Mouse (Mus musculus): Measurements from ENCODE around the gene Mslnl.

The Mslnl gene

GRCm38 (mm10) chr17:25785281-25785745, 49.5 kb downstream of the Mslnl start, which contains the start of gene Haghl:
Haghl (minus strand) TSS chr17:25785673.
- peak; percentile 97 to 98 for DNase-seq (ENCODE audit: low spot score in 2 of 2)

DNA sequence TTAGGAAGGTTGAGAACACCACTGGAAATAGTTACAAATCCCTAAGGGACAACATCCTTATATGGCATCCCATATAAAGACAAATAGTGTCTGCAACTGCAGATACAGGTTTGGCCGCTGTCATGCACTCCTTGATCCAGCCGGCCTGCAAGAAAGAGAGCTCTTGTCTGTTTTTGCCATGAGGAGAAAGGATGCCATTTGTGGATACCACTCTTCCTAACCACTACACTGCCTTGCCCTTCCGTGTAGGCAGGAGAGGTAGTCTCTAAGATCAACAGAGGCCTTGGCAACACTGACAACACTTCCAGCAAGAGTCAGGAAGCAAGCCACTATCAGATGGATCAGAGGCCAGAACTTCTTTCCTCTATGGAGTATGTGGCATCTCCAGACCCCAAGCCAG, 50.4 kb downstream of the Mslnl start, which contains the start of gene Ccdc78:
Gene Ccdc78 (plus strand): TSS at position 301 of the 400 bp plus-strand sequence.
- no peak for DNase-seq (ENCODE audit: low spot score in 2 of 2)

- no peak for DNase-seq (ENCODE audit: low spot score in 2 of 2)
Observed at GRCm38 (mm10) chr17:25786781-25787504, 51.1 kb downstream of the Mslnl start.

DNA sequence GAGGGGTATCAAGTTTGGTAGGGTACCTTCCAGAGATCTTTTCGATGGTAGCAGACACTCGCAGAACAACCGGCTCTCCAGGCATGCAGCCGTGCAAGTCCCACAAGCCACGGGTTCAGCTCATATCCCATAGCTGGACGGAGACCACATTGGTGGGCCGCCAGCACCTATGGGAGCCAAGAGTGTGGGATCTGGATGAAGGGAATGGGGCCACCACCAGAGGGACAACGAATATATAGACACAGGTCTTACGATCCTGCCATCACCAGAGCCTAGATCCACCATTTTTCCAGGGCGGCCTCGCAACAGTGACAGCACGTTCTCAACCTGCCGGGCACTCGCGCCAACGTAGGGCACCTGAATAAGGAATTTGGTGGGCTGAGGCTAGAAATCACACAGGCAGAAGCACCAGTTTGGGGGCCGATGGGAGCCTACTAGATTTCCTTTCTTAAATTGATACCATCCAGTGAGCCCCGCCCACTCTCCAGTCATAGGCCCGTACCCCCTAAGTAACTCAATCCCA, 55.5 kb downstream of the Mslnl start:
- peak in 1 of 2 experiments; percentile 48 for DNase-seq (ENCODE audit: low spot score in 2 of 2)

DNA sequence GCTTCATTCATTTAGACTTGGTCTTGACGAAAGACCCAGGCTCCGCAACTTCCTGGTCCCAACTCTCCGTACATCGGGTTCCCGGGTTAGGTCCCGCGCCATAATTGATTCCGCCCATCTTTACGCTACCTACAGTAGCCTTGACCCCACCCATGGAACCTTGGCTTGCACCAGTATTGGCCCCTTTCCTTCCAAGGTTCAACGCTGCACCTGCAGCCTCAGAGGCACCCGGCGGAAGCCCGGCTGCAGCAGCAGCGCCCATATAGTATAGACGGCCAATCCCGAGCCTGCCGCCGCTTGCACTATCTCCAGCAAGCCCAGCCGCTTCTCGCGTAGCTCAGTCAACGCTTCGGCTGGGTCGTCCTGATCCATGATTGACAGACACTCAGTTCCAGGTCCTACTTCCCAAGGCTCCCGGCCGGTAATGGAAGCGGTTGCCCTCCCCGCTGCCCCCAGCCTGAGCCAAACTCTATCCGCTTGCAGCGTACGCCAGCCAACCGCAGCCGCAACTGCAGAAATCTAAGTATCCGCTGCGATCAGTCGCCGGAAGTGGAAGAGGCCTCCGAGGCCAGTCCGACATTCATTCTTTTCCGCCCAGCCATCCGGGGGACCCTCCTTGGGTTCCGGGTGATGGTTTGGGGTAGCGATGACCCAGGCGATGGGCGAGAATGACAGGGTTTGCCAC, 56.1 kb downstream of the Mslnl start:
- peak; percentile 89 to 92 for DNase-seq (ENCODE audit: low spot score in 2 of 2)

DNA sequence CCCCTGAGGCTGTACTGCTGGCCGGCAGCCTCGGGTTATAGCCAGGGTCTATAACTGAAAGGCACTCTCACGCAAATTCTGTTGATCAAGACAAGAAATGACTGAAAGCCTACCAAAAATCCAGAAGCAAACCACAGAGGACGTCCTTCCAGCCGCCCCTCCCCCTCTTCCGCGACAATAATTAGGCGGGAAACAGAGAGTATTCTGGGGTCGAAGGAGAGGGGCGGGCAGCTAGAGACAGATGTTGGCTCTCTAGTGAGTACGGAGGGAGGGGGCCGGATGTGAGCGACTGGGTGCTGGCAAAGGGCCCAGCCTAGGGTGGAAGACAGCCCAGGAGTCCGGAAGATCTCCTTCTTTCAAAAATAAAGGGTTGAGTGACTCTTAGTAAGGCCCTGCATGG, 56.8 kb downstream of the Mslnl start, which contains the start of gene Fam173a:
Gene Fam173a (minus strand): TSS at position 287 of the 400 bp plus-strand sequence.
- peak; percentile 89 to 93 for DNase-seq (ENCODE audit: low spot score in 2 of 2)

- peak; percentile 61 to 73 for DNase-seq (ENCODE audit: low spot score in 2 of 2)
Observed at GRCm38 (mm10) chr17:25794197-25794596, 58.4 kb downstream of the Mslnl start.

- DNase-seq (ENCODE audit: low spot score in 2 of 2): no peak
Observed at GRCm38 (mm10) chr17:25794998-25795397, 59.2 kb downstream of the Mslnl start.

DNA sequence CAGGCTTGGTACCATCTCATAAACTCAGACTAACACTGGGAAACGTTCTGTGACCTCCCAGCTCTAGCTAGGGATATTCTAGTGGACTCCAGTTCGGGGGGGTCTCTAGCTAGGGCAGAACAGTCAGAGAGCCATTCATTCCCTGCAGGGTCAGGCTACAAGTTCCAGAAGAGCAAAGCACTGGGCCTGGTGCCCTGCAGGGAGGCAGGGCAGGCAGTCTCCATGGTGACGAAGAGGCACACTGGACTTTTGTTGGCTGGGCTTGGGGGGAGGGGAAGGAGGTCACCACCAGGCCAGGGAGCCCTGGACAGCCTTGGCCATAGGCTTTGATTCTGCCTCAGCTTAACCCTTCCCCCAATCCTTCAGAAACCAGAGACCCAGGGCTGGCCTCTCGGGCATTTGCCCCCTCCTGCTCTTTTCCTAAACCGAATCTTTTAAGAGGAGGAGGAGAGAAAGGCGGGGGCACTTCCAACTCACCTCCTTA, 59.8 kb downstream of the Mslnl start, which contains the start of gene AC134908.4:
Gene AC134908.4 (minus strand): TSS at position 51 of the 484 bp plus-strand sequence.
- peak; percentile 83 to 85 for DNase-seq (ENCODE audit: low spot score in 2 of 2)

DNA sequence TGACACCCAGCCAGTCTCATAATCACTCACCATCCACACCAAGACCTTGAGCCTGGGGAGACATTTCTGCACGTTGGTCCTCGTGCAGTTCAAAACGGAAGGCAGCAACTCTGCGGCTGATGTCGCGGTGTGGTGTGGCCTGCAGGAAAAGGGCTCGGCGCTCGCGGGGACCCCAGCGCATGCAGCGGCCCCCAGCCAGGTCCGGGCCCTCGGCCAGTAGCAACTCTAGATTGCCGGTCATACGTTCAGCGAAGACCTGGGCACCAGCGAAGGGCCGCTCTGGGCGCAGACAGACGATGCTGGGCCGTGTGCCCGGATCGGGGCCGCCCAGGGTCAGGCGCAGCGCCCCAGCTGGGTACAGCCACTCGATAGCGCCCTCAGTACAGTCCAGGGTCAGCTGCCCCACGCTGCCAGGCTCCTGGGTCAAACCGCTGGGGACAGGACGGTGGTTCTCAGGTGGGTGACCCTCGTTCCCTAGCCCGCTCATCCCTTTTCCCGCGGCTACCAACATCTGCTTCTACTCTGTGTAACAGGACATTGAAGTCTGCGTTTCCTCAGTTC, 60.4 kb downstream of the Mslnl start:
- DNase-seq (ENCODE audit: low spot score in 2 of 2): peak; percentile 58 to 61

DNA sequence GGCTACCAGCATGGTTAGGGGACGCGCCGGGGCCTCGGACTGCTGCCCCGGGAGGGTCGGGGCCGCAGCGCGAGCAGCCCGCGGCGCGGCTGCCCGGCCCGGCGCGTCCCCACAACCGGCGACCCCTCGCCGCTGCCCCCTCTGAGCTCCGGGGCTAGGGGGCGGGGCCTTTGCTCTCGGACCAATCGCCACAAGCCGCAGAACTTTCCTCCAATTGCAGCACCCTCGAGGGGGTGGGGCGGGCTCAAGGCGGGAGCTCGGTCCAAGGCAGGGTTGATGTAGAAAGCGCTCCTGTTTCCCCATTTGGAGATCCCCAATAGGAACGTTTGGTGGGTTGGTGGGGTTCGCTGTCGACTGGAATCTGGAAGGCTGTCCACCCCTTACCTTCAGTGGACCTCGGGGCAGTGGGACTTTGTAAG, 61.1 kb downstream of the Mslnl start, which contains the start of gene Metrn:
Gene Metrn (minus strand): TSS at position 186 of the 419 bp plus-strand sequence.
- DNase-seq (ENCODE audit: low spot score in 2 of 2): peak; percentile 90 to 92

Data from right cerebral cortex, postnatal 10 days (tissue).